Mouse (Mus musculus) layer of hippocampus, postnatal 14 days (tissue): Measurements from ENCODE around the gene Spast. TPM values are rescaled to one million over a fixed set of nuclear protein-coding genes. Genes with fewer than 3 reads are reported as not detected.
A peak's percentile ranks its signal among the peaks of the same experiment; 100 is the strongest.
"Not testable (repeated sequence)": the region's sequence is repeated elsewhere in the genome, so short reads cannot be mapped to it uniquely, and the experiment has no call there.

ENCODE experiments used
- DNase-seq, 2 experiments: peaks; one replicate each; pipeline ENCODE4 v3.0.0; 2021 to 2022; ENCODE audit warnings: low spot score in 2 of 2, mixed read lengths in 1 of 2
- long read RNA-seq, 2 experiments: library from polyadenylated mRNA; stranded (forward); transcript quantifications; one replicate each; pipeline ENCODE4 v2.0.0; 2021
- total RNA-seq, 2 experiments: library from RNA; stranded (reverse); gene quantifications; 2 replicates each; pipeline ENCODE4 v1.2.3; 2021

The Spast gene
- 10 to 100 TPM; 65.9 to 66.0 TPM for total RNA-seq
- long read RNA-seq, experiment 1, full-length matches to known transcripts: 24 of 34 reads
- long read RNA-seq, experiment 1, partial matches to known transcripts: 2 of 34 reads
- long read RNA-seq, experiment 1, other reads (novel, unspliced or antisense): 8 of 34 reads
- long read RNA-seq, experiment 2, full-length matches to known transcripts: 30 of 44 reads
- long read RNA-seq, experiment 2, partial matches to known transcripts: 5 of 44 reads
- long read RNA-seq, experiment 2, other reads (novel, unspliced or antisense): 9 of 44 reads

GRCm38 (mm10) chr17:74338937-74339804 is at the start of gene Spast:
Gene Spast (plus strand): TSS chr17:74338987.
- peak; percentile 55 to 69 for DNase-seq

- DNase-seq: no peak
Measured at GRCm38 (mm10) chr17:74290198-74290597, 48.6 kb upstream of the Spast start.

GRCm38 (mm10) chr17:74290869-74291268 is 47.9 kb upstream of the Spast start:
- DNase-seq: no peak

DNA sequence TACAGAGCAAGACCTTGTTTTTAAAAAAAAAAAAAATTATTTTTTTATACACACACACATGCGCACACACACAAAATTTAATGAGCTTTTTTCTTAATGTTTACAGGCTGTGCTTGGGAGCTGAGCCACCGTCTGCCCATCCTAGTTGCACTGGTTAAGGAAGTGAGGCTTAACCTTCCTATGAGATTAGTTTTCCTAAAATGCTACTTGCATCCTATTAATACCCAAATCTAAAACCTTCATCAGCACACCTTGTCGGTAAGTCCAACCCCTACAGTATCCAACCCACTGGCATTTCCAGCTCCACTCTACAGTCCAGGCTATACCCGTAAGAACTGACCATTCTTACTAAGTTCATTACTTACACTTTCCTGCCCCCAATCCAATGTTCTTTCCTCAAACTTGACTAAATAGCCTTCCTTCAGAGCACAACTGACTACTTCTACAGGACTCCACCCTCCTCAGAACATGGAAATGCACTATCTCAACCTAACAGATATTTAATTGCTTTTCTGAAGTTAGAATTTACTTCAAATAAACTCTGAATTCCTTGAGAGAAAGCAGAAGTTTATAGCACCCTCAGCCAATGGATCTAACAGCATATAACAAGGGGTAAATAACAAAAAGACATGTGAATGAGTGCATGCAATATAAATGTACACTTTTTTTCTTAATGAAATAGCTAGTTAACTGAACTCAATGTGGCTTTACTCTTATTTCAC is 47.0 kb upstream of the Spast start:
- DNase-seq: no peak

DNA sequence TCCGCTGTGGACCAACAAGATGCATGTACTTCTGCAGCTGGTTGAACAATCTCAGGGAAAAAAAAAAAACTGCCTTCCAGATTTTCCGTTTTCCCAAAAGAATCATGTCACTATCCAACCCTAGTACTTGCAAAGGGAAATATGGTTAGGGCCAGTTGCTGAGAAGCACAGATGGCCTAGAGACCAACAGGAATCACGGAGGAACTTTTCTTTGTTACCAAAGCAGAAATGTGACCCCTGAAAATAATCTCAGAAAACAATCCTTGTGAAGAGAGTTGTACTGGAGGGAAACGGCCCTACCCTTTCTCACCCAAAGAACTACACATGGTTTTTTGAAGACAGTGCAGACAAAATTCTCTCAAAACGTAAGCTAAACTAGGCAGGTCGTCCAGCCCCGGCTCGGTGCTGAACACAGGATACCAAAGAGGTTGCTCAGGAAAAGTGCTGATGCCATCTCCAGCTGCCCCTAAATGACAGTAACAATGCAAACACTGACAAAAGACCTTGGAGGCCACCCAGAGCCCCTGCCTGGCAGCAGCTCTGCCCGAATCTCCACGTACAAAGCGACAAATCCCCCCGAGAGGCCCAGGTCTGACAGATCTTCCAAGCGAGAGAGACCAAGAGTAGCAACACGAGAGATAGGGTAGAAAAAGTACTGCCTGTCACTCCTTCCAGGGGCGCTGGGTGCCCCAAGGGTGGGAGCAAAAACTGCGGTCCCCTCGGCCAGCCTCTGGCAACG is 44.9 kb upstream of the Spast start:
- peak in 1 of 2 experiments; percentile 50 for DNase-seq

DNA sequence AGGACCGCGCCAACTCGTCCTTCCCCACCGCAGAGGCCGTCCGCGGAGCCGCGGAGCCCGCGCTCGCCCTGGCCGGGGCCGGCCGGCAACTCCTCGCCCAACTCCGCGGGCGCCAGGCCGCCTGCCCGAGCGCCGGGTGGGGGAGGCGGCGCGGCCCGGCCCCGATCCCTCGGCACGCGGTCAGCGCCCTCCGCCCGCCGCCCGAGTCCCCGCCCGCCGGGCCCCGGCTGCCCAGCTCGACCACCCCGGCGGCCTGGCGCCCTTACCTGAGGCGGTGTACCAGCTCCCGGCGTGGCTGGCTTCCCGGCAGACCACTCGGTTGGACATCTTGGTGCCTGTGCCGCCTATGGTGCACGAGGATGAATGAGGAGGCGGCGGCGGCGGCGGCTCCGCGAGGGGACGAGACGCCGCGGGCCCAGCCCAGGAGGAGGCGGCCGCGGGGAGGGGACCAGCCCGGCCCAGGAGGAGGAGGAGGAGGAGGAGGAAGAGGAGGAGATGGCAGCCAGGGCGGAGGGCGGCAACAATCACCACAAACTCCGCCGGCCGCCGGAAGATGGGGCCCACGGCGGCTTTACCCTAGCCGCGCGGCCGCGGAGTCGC is 44.3 kb upstream of the Spast start:
- peak; percentile 65 to 81 for DNase-seq

DNA sequence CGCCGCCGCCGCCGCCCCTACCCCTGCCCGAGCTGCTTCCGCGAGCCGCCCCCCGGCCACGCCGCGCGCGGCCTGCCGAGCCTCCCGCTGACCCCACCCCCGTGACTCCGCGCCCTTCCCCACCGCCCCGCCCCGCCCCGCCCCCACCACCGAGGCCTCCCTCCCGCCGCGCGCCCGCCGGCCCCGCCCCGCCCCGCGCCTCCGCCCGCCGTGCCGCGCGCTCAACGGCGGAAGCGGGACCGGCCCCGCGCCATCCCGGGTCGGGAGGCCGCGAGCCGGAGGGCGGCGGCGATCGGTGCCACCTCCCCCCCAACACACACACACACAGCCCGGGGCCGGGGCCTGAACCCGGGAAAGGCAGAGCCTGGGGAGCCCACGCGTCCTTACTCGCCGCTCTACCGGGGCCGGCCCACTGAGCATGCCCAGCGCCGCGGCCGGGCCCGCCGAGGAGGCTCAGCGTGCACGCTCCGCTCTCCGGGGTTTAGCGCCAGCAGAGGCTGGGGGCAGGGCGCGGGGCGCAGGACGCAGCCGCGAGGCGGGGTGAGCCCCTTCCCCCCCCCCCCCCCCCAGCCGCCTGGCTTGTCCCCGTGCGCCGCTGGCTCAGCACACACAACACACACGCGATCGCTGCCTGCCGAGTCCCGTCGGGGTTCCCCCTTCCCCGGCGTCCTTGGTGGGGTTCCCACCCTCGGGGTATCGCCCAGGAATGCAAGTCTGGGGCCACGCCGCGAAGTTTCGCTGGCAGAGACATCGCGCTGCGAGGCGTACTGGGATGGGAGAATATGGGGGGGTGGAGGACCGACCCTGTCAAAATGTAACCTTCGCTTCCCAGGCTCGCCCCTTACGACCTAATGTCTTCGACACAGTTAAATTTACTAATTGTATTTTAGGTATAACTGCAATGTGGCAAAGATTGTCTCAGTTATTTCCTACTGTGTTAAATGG is 43.5 kb upstream of the Spast start, which contains the start of gene Memo1:
Gene Memo1, minus strand, starts transcription at position 496 of the 945 bp plus-strand sequence.
- peak; percentile 83 to 84 for DNase-seq

GRCm38 (mm10) chr17:74296076-74296823 is 42.5 kb upstream of the Spast start:
- DNase-seq: no peak

DNA sequence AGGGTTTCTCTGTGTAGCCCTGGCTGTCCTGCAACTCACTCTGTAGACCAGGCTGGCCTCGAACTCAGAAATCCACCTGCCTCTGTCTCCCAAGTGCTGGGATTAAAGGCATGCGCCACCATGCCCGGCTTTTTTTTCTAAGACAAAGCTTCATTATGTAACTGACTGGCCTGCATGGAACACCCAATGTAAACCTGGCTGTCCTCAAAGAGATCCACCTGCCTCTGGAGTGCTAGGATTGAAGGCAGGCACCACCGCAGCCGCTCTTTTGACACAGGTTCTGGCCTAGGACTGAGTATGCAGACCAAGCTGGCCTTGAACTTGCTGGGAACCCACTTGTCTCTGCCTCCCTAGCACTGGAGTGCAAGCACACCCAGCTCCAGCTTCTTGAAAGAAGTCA is 41.8 kb upstream of the Spast start:
- not testable (repeated sequence) for DNase-seq

GRCm38 (mm10) chr17:74300089-74300488 is 38.7 kb upstream of the Spast start:
- no peak for DNase-seq

GRCm38 (mm10) chr17:74304060-74304459 is 34.7 kb upstream of the Spast start:
- no peak for DNase-seq

DNA sequence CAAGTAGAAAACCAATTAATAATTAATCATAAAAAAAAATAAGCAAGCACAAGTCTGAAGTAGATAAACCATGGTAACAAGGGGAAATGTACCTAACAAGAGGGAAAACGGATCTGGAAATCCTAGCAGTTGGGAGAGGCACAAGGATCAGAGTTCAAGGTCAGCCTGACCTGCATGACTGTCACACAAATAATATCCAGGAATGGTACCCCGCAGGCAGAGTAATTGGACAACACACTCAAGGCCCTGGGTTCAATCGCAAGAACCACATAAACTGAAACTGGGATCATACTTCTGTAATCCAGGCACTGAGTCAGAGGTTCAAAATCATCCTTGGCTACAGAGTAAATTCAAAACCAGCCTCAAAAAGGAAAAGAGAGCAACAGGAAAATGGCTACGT is 33.2 kb upstream of the Spast start:
- no peak for DNase-seq

- DNase-seq: no peak
Measured at GRCm38 (mm10) chr17:74306021-74306420, 32.8 kb upstream of the Spast start.

DNA sequence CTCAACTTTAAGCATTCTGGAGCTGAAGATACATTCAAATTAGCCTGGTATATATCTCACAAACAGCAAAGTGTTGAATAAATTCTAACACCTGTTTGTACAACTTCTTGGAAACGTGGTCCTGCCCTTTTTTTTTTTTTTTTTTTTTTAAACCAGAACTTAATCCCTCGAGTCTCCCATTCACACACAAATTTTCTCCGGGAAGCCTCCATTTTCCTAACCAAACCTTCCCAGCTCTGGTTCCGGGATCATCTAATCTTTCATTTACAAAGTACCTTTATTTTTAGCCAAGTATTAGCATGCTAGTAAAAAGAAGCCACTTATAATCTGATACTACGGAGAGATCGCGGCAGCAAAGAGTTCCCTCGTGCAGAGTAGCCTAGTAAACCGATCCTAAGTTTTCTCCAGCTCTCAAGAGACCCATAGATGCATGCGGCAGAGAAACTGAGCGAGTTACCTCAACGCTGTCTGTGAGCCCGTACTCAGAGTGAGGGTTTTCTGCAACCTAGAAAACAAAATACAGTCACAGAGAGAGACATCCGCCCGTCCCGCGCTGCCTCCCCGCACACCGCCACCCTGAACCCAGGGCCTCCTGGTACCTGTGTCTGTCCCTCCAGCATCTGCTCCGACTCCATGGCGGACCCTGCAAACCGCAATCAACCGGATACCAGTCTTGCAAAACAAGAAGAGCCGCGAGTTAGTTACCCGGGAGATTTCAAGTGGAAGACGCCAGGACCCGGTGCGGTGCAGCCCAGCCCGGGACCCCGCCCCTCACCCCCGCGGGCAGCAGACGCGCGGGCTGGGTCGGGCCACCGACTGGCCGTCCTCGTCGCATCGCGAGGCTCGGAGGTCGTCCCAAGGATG is 23.1 kb upstream of the Spast start:
- DNase-seq: no peak

- DNase-seq: peak; percentile 86 to 89
Measured at GRCm38 (mm10) chr17:74316309-74316863, 22.4 kb upstream of the Spast start.

GRCm38 (mm10) chr17:74318721-74319120 is 20.1 kb upstream of the Spast start:
- DNase-seq: no peak

DNA sequence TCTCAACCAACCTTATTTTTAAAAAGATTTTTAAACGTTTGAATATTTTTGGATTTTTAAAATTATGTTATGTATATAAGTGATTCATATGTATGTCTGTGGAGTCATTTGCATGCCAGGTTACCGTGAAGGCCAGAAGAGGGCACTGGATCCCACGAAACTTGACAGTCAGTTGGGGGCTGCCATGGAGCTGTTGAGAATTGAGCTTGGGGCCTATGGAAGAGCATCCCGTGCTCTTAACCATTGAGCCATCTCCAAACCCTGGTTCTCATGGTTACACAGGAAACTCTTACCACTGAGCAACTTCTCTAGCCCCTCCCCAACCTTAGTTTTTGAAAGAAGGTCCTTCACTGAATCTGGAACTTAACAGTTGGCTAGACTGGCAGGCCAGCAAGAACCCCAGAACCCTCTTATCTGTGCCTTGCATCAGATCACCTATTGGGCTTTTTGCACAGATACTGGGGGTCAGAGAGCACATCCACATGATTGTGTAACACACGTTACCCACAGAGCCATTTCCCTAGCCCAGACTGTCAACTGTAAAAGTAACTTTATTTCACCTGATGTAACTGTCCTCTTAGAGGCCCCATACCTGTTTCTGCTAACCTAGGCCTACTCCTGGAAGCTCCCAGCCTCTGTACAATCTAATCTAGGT is 16.3 kb upstream of the Spast start:
- no peak for DNase-seq
